Mouse (Mus musculus) CH12.LX (cell line): Measurements from ENCODE around the gene Prss57.

Experiments
- CHD2 ChIP-seq: IDR thresholded peaks from 2 replicates; pipeline ENCODE4 v1.6.1; 2011; ENCODE audit warnings: low read length, improper control_type of control experiment
- CTCF ChIP-seq, 2 experiments: IDR thresholded peaks in 1 of 2; conservative IDR thresholded peaks in 1 of 2; 2 replicates each; pipeline ENCODE4 v1.5.1; 2011 to 2012; ENCODE audit warnings: low read depth in 2 of 2, low read length in 2 of 2, improper control_type of control experiment in 1 of 2, inconsistent platforms in 1 of 2, mild to moderate bottlenecking in 1 of 2, moderate library complexity in 1 of 2
- EP300 ChIP-seq: IDR thresholded peaks from 2 replicates; pipeline ENCODE4 v1.6.1; 2011; ENCODE audit warnings: low read length, improper control_type of control experiment
- GABPA ChIP-seq: IDR thresholded peaks from 2 replicates; pipeline ENCODE4 v1.6.1; 2012; ENCODE audit warnings: low read depth, low read length, improper control_type of control experiment, inconsistent platforms; ENCODE audit not compliant: insufficient replicate concordance
- HCFC1 ChIP-seq: IDR thresholded peaks from 2 replicates; pipeline ENCODE4 v1.6.1; 2012; ENCODE audit warnings: low read depth, mild to moderate bottlenecking, inconsistent platforms, low read length, improper control_type of control experiment
- MAZ ChIP-seq: IDR thresholded peaks from 2 replicates; pipeline ENCODE4 v1.6.1; 2012; ENCODE audit warnings: low read depth, mild to moderate bottlenecking, inconsistent platforms, low read length, improper control_type of control experiment, moderate library complexity
- NELFE ChIP-seq: IDR thresholded peaks from 2 replicates; pipeline ENCODE4 v1.6.1; 2011; ENCODE audit warnings: low read depth, low read length, improper control_type of control experiment
- POLR2A ChIP-seq: IDR thresholded peaks from 2 replicates; pipeline ENCODE4 v1.6.1; 2011; ENCODE audit warnings: low read depth, mild to moderate bottlenecking, improper control_type of control experiment, low read length
- USF1 ChIP-seq: IDR thresholded peaks from 2 replicates; pipeline ENCODE4 v1.6.1; 2014; ENCODE audit warnings: low read depth, mild to moderate bottlenecking, inconsistent platforms, low read length, improper control_type of control experiment
- ZMIZ1 ChIP-seq: IDR thresholded peaks from 2 replicates; pipeline ENCODE4 v1.6.1; 2012; ENCODE audit warnings: low read depth, mild to moderate bottlenecking, inconsistent platforms, low read length, improper control_type of control experiment
- ZNF384 ChIP-seq: IDR thresholded peaks from 2 replicates; pipeline ENCODE4 v1.6.1; 2012; ENCODE audit warnings: low read depth, low read length, improper control_type of control experiment, inconsistent platforms

DNA sequence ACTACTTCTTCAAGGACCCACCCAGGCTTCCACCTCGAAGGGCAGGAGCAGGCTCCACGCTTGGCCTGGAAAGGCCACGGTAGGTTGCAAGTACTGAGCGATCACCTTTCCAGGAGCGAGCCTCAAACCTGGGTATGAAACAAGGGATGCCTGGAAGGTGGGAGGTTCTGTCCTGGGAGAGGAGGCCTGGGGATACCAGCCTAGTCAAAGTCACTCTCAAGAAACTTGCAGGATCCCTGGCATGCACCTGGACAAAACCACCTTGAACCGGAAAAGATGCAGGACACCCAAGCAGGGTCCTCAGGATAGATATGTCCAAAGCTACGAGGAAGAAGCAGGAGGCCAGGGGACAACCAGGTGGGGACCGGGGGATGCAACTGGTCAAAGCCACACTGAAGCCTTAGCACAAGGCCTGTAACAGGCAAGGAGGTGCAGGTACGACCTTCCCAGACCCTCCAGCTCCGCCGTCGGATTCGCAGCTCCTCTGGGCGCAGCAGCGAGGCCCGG is 24.7 kb downstream of the Prss57 start:
- no peak for TF ChIP-seq HCFC1
- TF ChIP-seq NELFE, result no peak
- no peak for TF ChIP-seq CTCF (conservative IDR thresholded peaks at IDR 0.05 in 1 of 2, IDR thresholded peaks at IDR 0.05 in 1 of 2; ENCODE audit: low read depth in 2 of 2, low read length in 2 of 2)
- no peak for TF ChIP-seq EP300
- TF ChIP-seq MAZ, result no peak
- TF ChIP-seq USF1, result no peak
- TF ChIP-seq ZMIZ1, result no peak
- TF ChIP-seq ZNF384, result no peak
- no peak for TF ChIP-seq POLR2A
- TF ChIP-seq GABPA, result no peak
- TF ChIP-seq CHD2, result no peak
